Mouse (Mus musculus): Measurements from ENCODE around the gene Plxdc2.

Gene Plxdc2

DNA sequence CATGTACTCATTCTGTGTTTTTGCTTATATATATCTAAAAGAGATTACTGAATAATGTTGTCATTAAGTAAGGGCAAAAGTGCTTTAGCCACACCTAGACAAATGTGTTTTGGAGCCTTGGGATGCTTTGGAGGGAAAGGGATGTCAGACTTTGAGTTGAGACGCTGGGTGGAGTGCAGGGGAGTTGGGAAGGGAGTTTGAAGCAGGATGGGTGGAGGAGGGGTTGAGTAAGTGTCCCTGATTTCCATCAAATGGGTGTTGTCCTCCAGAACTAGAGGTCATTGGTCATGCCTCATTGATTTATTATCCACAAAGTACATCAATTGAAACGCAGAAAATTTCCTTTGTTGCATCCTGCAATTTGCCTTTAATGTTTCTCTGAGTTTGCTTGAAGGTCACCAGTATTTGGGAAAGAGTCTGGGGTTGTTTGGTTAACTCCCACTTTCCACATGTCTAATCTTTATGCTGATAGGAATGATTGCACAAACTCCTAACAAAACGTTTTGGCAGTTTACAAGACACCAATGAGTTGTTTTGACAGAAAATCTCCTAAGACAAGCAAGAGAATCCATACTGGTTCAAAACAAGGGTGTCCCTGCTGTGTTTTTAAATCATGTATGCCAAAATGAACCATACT, 58.4 kb downstream of the Plxdc2 start:
- no peak for DNase-seq (ENCODE audit: low spot score)

DNA sequence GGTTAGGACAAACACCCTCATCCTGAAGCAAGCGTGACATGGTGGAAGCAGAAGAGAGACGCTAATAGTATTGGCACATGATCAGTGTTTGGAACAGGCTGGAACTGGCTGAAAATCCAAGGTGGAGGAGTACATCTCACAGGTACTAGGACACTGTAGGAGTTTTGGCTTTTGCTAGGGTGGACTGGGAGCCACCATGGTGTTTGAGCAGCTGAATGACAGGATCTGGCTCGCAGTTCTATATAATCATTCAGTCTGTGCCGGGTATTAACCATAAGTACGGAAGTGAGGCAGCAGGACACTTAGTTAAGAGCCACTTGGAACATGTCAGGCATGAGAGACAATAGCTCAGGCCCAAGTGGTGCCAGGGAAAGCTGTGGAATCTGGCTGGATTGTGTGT, 82.9 kb downstream of the Plxdc2 start:
- DNase-seq (ENCODE audit: low spot score): no peak

DNA sequence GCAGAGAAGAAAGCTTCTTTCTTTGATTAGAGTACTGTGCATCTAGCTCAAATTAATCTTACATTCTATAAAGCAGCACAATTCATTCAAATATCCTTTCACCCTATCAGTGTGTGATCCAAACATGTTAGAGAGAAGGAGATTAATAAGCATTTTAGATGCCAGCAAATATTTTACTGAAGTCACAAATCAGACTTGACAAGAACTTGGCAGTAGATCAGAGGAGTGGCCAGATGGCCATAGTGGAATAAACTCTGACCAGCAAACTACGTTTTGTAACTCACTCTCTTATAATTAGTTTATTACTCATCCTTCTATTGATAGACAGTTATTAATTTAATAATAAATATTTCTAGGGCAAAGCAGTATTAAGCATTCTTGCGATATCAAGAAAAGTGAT, 86.5 kb downstream of the Plxdc2 start:
- no peak for DNase-seq (ENCODE audit: low spot score)

DNA sequence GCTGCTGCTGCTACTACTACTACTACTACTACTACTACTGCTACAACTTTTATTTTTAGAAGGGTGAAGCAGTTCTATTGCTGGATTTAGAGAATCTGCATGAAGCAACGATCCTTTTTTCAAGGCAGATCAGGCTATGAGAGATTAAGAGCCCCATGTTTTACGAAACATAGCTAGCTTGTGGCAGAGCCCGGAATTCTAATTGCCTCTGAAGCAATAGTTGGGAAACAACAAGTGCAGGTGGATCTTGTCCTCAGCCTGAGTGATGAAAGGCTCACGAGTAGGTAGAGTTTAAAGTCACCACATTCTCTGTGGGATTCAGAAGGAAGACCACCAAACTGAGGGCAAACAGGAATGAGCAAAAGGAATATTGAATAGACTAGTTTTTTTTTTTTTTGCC, 91.8 kb downstream of the Plxdc2 start:
- DNase-seq (ENCODE audit: low spot score): no peak

DNA sequence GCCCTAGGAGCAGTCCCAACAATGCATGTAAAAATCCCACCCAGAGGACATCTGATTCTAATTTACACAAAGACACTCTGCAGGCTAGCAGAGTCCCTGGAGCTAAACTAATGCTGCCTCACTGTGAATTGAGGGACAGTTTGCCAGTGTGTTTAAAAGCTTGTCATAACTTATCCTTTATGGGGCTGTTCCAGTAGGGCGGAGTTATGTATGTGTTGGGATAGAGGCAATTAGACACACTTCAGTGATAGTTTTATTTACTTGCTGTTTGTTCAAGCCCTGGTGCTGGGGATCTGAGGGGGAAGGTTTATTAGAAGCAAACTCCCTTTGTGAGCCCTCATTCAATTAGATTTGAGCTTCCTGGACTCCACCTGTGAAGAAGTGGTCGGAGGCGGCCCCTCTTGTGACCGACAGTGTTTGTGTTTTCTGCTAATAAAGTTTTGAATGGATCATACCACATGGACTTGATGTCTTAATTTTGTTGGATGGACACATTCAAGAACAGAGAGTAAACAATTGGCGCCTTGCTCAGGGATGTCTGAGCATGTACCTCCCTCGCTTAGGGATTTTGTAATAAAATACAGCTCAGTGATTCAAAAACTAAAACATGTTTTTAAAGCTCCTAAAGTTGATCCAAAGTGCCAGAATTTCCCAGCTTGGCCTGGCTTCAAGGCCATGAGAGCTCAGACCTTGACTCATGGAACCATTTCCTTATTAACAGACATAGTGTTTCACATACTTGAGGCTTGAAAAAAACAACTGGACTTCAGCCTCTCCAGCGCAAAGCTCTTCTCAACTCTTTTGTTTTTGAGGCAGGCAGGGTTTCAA, 94.9 kb downstream of the Plxdc2 start:
- peak; percentile 58 for DNase-seq (ENCODE audit: low spot score)

DNA sequence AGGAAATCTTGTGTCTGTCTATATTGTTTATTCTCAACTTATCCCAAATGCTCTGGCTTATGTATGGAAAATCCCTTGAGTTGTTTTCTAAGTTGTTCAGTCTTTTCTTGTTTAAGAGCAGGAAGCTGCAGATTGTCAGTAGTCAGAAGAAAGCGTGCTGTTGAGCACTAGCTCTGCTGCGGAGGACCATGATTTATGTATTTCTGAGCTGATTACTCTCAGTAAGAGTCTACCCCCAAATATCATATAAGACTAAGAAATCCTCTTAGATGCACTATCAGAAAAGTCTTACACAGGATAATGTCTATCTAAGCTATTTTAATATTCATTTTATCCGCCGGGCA, 95.5 kb downstream of the Plxdc2 start:
- no peak for DNase-seq (ENCODE audit: low spot score)

DNA sequence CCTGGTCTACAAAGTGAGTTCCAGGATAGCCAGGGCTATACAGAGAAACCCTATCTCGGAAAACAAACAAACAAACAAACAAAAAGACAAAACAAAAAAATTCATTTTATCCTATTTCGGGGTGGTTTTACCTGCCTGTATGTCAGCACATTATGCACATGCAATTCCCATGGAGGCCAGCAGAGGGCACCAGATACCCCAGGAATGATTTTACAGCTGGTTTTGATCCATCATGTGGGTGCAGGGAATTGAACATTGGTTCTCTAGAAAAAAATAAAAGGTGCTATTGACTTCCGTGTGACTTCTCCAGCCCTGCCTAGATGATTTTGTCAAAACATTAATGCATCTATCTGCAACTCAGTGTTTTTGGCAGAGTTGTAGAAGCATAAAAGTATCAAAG, 96.0 kb downstream of the Plxdc2 start:
- DNase-seq (ENCODE audit: low spot score): no peak

DNA sequence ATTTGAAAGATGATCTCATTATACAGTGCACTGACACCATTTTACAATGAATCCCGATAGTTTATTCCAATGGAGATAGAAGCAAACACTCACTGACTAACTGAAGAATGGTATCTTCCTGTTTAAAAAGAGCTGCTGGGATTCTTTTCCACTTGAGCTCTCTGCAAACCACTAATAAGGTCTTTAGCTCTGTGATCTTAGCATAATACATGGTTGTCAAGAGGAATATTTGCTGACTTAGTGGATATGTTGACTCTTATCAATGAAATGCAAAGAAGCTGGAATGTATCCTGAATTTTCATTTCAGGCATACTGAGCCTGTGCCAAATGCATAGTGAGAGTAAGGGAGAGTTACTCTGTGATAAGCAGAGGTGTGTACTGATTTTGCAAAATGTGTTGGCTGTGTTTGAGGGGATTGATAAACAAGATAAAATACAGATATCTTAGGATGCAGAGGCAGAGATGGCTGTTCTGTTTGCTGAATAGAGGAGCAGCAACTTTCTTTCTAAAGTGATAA, 100.2 kb downstream of the Plxdc2 start:
- DNase-seq (ENCODE audit: low spot score): no peak

DNA sequence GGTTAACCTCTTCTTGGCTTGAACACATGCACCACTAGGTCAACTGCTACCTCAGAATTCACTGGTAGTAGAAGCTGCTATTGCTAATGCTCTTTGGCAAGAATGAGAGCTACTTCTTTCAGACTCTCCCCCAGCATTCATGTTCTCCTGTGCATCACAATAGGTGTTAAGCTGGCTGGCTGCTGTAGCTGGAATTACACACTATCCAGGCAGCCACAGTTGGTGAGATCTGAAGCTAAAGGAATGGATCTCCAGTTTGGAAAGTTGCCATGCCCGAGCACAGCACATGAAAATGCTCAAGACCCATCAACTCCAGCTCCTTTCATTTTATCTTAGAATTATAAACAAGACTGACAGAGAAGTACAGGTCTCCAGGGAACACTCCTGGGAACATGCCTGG, 103.4 kb downstream of the Plxdc2 start:
- DNase-seq (ENCODE audit: low spot score): no peak

DNA sequence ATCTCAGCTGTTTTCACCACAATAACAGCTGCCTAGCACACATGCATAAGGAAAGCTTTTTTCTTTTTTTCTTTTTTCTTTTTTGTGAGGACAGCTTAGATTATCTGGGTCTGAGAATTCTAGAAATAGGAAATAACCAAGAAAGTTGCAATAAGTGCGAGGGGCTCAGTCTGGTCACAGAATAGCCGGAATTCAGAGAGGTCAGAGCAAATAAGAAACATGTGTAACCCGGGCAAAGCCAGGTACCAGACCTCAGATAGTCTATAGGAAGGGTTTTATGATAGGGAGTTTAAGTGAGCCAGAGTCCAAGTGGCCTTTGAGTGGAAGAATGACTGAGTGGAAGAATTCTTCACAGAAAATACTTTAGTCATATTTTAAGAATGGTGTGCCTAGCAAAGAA, 114.0 kb downstream of the Plxdc2 start:
- DNase-seq (ENCODE audit: low spot score): no peak

DNA sequence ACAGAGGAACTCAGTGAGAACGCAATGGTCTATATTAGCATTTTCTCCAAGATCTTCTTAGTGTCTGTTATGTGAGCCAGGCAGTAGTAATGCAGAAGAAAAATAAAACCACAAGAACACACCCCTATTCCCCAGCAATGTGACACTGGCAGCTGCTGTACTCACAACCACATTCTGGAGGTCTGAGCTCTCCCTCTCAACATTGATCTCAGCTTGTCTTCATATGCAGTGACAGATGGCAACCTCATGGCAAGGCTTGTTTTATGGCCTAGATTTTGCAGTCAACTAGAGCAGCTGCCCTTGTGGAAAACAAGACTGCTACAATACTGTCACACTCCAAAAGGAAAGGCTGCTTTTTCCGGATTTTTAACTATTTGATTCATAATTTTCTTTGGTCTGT, 127.8 kb downstream of the Plxdc2 start:
- no peak for DNase-seq (ENCODE audit: low spot score)

DNA sequence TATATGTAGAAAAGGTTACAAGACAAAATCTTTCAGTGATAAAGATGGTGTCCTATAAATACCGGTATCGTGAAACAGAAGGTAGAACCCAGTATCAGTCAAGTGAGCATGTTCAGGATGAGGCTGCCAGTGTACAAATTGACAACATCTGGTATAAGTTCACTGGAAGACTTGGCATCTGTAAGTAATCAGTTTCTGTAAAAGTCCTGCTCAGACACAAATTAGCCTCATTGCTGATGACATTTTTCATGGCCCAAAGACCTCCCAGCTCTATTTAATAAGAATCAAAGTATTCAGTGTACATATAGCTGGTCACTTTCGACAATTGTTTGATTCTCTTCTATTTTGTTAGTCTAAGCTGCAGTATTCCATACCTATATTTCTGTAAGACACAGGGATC, 129.9 kb downstream of the Plxdc2 start:
- DNase-seq (ENCODE audit: low spot score): no peak

DNA sequence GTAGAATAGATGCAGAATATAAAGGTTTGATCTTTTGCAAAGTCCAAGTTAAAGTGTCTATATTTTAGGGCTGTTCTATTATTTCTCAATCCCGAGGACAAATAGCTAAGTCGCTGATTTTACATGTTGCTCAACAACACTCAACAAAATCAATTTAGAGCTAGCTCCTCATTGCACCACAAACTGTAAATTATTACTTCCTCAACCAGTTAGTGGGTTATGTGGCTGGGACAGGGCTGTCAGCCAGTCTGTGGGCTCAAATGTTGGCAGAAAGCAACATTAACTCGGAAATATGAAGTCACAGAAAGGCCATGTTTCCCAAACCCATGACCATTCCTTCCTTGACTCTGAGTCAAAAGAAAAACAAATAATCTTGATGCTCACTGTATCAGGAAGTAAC, 135.1 kb downstream of the Plxdc2 start:
- no peak for DNase-seq (ENCODE audit: low spot score)

DNA sequence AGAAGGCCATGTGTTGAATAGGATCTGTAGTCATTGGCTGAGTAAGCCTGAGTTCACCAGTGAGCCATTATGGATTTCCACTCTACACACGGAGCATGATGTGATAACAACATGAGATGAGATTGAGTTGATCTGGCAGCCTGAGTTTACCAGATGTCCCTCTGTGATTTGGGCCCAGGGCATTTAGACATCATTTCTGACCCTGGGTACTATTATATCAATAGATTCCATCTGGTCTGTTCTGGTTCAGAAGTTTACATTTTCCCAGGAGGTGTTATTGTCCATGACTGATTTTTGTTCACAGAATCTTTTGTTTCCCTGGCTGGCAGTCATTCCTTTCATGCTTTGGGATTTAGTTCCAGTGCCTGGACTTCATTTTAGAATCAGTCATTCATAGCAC, 146.7 kb downstream of the Plxdc2 start:
- DNase-seq (ENCODE audit: low spot score): no peak

DNA sequence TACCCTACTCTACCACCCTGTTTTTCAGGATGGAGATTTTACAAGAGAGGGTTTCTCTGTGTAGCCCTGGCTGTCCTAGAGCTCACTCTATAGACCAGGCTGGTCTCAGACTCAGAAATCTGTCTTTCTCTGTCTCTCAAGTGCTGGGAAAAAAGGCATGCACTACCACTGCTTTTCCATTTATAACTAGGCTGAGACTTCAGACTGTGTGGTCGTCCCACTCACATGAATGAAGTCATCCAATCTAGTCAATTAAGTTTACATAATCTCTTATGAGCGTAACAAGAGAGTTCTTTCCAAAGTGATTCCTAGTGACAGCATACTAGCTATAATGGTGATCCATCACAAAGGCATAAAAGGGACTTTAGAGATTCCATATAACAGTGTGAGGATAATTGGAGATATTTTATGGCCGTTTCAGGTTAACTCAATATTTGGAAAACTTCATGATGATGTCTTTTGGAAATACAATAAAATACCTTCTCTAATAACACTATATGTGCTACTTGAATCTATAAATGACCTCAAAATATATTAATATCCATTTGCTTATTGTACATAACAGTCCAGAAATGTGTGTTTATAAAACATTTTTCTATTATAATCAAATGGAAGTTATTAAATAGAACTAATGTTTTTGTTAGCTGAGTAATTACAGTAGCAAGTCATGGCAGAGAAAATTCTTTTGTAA, 151.6 kb downstream of the Plxdc2 start:
- DNase-seq (ENCODE audit: low spot score): no peak

DNA sequence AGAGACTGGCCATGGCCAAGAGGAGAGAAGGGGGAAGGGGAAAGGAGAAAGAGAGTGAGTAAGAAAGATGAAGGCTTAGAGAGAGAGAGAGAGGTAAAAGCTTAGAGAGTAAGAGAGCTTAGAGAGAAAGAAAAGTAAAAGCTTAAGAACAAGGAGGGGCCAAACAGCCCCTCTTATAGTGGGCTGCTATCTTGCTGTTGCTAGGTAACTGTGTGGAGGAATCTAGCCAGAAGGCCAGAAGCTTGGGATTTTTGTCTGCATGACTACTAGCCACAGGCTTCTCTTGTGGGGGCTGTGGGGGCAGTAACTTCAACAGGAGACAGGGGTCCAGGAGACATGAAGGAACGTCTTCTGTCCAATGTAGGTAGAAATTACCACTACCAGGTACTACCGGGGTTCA, 162.0 kb downstream of the Plxdc2 start:
- DNase-seq (ENCODE audit: low spot score): no peak

DNA sequence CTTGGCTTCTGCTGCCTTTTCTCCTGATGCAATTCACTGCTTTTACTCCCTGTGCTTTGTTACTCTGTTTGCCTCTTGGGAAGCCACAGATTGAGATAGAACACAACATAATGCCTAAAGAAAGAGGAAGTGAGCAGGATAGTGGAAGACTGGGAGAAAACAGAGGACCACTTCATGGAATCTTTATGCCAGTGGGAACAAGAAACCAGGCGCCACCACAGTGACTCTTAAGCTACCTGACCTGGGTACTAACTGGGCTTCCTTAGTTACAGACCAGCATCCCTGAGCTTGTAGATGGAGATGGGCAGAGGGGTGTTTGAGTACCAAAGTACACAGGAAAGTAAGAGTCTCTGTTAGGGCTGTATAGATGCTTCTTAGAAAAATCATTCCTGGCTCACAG, 167.3 kb downstream of the Plxdc2 start:
- DNase-seq (ENCODE audit: low spot score): no peak

DNA sequence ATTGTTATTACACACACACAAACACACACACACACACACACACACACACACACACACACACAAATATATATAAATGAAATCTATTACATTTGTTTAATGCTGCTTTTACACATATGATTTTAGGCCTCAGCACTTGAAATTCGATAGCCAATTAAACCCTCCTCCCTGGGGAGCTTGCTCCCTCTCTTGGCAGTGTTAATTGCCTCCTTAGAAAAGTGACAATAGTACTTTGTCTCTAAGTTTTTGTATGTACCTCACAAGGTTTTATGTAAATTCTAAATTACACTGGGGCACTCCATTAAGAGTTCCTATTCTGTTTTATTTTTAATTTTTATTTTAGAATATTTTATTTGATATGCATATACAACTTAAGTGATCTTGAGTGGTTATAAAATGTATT, 176.1 kb downstream of the Plxdc2 start:
- DNase-seq (ENCODE audit: low spot score): no peak

DNA sequence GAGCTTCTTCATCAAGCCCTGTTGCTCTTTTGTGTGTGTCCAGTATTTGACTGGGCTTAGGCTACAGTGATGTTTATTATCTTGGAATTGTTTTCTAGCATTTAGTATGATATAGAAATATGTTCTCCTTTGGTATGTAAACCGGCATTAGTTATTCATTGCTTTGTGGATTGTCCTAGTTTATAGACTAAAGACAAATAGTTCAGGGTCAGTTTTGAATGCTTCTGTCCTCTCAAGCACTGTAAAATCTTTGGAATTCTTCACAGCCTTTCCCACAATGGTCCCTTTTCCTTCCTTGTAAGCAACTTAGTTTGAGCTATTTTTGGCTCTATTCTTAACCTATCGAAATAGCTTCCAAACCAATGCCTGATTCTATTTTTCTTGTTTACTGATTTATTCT, 178.5 kb downstream of the Plxdc2 start:
- no peak for DNase-seq (ENCODE audit: low spot score)

DNA sequence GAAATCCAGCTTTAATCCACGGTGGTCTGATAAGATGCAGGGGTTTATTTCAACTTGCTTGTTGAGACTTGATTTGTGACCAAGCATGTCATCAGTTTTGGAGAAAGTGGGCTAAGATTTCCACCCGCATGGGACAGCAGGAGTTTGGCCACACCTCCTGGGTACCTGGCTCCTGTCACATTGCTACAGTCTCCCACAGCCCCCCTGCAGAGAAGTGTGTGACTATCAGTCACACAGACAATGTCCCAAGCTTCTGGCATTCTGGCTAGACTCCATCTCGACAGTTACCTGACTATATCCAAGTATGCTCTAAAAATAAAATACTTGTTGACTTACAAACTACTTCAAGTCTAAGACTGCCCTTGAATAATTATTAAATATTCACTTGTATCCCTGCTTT, 185.1 kb downstream of the Plxdc2 start:
- DNase-seq (ENCODE audit: low spot score): no peak

DNA sequence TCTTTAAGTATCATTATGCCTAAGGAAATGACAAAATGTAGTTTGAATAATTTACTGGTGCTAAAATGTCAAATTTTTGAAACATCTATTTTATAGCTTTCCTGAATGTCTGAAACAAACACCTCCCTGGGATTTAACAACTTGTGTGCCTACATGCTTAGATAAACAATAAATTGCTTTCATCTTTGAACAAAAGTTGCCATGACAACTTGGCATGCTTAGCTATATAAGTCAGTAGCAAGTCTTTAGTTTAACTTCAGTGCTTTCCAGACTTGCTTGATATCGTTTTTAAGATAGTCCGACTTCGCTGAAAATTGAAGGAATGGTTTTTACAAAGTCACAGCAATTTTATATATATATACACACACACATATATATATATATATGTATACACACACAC, 189.1 kb downstream of the Plxdc2 start:
- no peak for DNase-seq (ENCODE audit: low spot score)

DNA sequence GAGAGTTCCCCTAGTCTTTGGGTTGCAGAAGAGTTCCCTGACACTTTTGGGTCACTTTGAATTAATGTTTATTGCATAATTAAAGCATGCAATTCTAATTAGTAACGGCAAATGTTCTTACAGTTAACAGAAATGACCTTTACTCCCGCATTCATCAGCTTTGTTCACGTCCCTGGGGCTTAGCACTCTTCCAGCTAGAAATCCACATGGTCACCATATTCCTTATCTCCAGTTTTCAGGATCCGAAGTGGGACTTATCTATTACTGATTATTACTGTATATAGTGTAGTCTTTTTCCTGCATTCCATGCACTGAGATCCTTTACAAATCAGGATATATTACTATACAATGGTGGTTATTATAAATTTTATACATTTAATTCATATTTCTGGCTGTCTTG, 203.2 kb downstream of the Plxdc2 start:
- no peak for DNase-seq (ENCODE audit: low spot score)

DNA sequence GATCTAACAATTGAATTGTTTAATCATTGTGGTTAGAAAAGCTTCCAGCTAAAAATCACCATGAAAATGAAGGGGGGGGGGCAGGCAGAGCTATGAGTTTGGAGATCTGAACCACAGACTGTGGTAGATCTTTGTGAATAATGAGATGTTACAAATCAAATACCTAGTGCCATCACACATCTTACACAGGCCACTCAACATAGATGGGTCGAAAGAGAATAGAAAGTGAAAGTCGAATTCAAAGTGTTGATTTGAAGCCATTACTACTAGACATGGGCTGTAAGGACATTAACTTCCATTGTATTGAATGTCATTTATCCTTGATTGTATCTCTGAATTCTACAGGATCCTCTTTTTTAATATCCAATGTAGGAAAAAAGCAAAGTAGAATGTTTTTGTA, 212.2 kb downstream of the Plxdc2 start:
- no peak for DNase-seq (ENCODE audit: low spot score)

Measured in ovary, postnatal 36 days (tissue).